Mouse (Mus musculus): ENCODE data around the gene Scfd2. TPM values are rescaled to one million over a fixed set of nuclear protein-coding genes. Genes with fewer than 3 reads are reported as not detected.

The Scfd2 gene
- total and polyA plus RNA-seq, 2 experiments from 2014 or later: 17.5 to 33.2 TPM

DNA sequence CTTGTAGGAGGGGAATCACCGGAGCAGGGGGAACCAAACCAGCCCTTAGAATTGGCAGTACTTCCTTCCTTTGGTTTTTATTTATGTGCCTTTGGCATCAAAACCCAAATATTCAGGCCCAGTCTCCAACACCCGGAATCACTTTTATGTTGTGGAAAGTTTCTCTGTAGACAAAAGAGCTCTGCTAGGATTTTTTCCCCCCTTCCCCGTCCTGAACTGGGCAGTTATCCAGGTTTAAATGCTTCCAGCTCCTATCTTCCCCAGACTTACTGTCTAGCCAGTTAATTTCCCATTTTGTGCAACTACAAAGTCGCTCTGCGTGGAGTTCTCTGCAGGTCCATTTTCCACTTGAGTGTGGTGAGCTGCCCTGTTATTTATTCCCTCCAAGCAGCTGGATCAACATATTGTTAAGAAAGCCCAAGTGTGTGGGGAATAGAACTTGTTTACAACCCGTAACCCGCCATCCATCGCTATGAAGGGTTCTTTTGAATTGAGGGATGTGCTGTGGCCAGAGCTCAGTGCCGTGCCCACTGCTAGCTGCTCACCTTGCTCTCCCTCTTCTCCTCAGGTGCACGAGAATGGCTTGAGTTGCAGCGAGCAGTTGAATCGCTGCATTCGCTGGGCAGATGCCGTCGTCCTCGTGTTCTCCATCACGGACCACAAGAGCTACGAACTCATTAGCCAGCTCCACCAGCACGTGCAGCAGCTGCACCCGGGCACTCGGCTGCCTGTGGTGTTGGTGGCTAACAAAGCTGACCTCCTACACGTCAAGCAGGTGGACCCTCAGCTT, 333.8 kb downstream of the Scfd2 start:
- ATAC-seq (ENCODE audit: low FRiP score) (no peak), DNase-seq (ENCODE audit: low spot score) (peak; percentile 44)
- Histone ChIP-seq H3K27ac (ENCODE audit: low read depth, low read length) (no peak overlapping the region), H3K9me3 (ENCODE audit: low read length) (no peaks in the 10 kb centered on the region), H3K4me2 (ENCODE audit: low read depth, low read length, poor library complexity, severe bottlenecking) (no peak overlapping the region), H3K9ac (replicated peaks; ENCODE audit: low read length, poor library complexity, severe bottlenecking) (no peak overlapping the region), H3K36me3 (ENCODE audit: insufficient read depth, low read length) (no peaks in the 10 kb centered on the region), H3K27me3 (ENCODE audit: insufficient read depth, low read length) (no peaks in the 10 kb centered on the region), H3K4me3 (ENCODE audit: low read depth, low read length) (no peak overlapping the region), H3K4me1 (ENCODE audit: insufficient read depth, low read length) (peaks cover 6% of the 10 kb centered on the region)
- WGBS: 75% methylated on average over 22 of the region's 22 CpGs
- no peak for TF ChIP-seq CTCF (IDR thresholded peaks at IDR 0.05)

DNA sequence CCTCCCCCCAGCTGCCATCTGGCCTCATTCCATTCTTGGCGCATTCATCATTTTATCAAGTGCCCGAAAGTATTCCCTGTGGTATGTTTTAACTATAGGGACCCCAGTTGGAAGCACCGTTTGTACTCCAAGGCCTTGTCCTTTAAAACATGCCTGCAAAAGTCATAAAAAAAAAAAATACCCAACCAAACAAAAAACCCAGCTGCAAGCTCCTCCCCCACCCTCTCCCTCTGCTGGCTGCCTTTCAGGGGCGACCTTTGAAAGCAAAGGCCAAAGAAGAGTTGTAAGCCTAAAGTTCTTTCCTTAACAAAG, 335.3 kb downstream of the Scfd2 start:
- Histone ChIP-seq H3K9ac (replicated peaks; ENCODE audit: low read length, poor library complexity, severe bottlenecking) (no peak overlapping the region), H3K27ac (ENCODE audit: low read depth, low read length) (no peak overlapping the region), H3K4me2 (ENCODE audit: low read depth, low read length, poor library complexity, severe bottlenecking) (peak overlapping the region; percentile 93), H3K36me3 (ENCODE audit: insufficient read depth, low read length) (no peaks in the 10 kb centered on the region), H3K9me3 (ENCODE audit: low read length) (no peaks in the 10 kb centered on the region), H3K4me1 (ENCODE audit: insufficient read depth, low read length) (peaks cover 6% of the 10 kb centered on the region), H3K4me3 (ENCODE audit: low read depth, low read length) (peak overlapping the region; percentile 80; the same call in 1 of the 2 replicates), H3K27me3 (ENCODE audit: insufficient read depth, low read length) (no peaks in the 10 kb centered on the region)
- no peak for TF ChIP-seq CTCF (IDR thresholded peaks at IDR 0.05)
- ATAC-seq (ENCODE audit: low FRiP score) (no peak), DNase-seq (ENCODE audit: low spot score) (no peak)
- 7% methylated on average over 4 of the region's 4 CpGs for WGBS

DNA sequence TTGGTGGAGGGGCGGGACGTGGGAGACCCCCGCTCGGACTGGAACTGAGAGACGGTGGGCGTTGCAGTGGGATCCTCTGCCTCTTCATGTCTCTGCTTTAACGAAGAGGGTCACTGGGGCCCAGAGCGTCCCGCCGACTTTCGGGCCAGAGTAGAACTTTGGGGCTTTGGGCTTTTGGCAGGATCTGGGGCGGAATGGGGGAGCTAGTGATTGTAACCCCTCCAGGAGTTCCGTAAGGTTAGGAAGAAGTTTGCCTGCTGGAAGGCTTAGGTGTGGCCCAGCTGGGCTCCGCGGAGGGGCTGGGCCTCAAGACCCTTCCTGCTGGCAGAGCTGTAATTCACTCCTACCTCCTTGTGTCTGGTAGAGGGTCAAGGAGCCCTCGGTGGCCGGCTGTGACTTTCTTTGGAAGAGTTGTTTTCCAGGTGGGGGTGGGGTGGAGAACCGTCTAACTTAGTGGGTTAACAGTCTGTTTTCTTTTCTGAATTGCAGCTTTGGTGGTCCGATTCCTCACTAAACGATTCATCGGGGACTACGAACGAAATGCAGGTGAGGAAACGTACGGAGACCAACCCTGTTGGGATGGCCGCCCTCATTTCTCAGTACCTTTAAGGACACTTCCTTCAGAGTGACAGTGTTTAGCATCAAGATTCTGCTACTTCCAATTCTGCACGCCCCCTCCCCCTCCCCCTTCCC, 335.8 kb downstream of the Scfd2 start:
- DNase-seq (ENCODE audit: low spot score) (no peak), ATAC-seq (ENCODE audit: low FRiP score) (peak; percentile 41)
- Histone ChIP-seq H3K9me3 (ENCODE audit: low read length) (no peaks in the 10 kb centered on the region), H3K36me3 (ENCODE audit: insufficient read depth, low read length) (no peaks in the 10 kb centered on the region), H3K4me3 (ENCODE audit: low read depth, low read length) (peak overlapping the region; percentile 80), H3K9ac (replicated peaks; ENCODE audit: low read length, poor library complexity, severe bottlenecking) (peak overlapping the region; percentile 66), H3K27ac (ENCODE audit: low read depth, low read length) (no peak overlapping the region), H3K4me2 (ENCODE audit: low read depth, low read length, poor library complexity, severe bottlenecking) (peak overlapping the region; percentile 93), H3K4me1 (ENCODE audit: insufficient read depth, low read length) (peaks cover 6% of the 10 kb centered on the region), H3K27me3 (ENCODE audit: insufficient read depth, low read length) (no peaks in the 10 kb centered on the region)
- no peak for TF ChIP-seq CTCF (IDR thresholded peaks at IDR 0.05)
- 1% methylated on average over 27 of the region's 27 CpGs for WGBS

DNA sequence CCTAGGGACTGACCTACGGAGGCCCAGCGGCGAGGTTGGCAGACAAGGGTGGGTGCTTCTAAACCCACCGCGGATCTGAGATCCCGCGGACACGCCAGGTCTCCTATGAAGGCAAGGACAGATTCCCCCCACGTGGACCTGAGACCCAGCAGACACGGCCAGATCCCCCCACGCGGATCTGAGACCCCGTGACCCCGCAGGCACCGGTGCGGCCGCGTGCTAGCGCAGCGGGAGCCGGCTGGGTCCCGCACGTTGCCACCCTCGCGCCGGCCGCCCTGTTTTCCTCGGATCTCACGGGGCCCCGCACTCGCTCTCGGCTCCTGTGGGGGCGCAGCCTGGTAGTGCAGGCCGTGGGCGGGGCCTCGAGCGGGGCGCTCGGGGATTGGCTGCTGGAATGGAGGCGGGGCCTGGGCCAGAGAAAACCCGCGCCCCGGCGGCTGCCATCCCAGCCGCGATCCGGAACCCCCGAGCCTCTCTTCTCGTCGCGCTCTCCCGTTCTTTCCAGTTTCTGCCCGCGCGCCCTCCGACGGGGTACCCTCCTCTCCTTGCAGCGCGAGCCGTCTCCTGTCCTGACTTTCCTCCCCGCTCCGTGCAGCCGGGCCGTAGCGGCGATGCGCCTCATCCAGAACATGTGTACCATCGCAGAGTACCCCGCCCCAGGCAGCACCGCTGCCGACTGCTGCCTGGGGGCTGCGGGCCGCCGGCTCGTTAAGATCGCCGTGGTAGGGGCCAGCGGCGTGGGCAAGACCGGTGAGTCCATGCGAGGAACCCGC, 336.5 kb downstream of the Scfd2 start, which contains the start of gene Rasl11b:
Gene Rasl11b, plus strand, starts transcription at position 446 of the 773 bp plus-strand sequence.
- Histone ChIP-seq H3K36me3 (ENCODE audit: insufficient read depth, low read length) (no peaks in the 10 kb centered on the region), H3K27me3 (ENCODE audit: insufficient read depth, low read length) (no peaks in the 10 kb centered on the region), H3K4me2 (ENCODE audit: low read depth, low read length, poor library complexity, severe bottlenecking) (peak within 1 kb of the TSS; percentile 93), H3K9ac (replicated peaks; ENCODE audit: low read length, poor library complexity, severe bottlenecking) (peak within 1 kb of the TSS; percentile 66), H3K4me1 (ENCODE audit: insufficient read depth, low read length) (peaks cover 6% of the 10 kb centered on the region), H3K4me3 (ENCODE audit: low read depth, low read length) (peak within 1 kb of the TSS; percentile 80), H3K27ac (ENCODE audit: low read depth, low read length) (no peak within 1 kb of the TSS), H3K9me3 (ENCODE audit: low read length) (no peaks in the 10 kb centered on the region)
- WGBS: under 1% methylated on average over 75 of the region's 82 CpGs
- peak; percentile 97 for ATAC-seq (ENCODE audit: low FRiP score)
- peak; percentile 48; the same call in 1 of the 2 replicates for TF ChIP-seq CTCF (IDR thresholded peaks at IDR 0.05)
- peak; percentile 92 for DNase-seq (ENCODE audit: low spot score)

DNA sequence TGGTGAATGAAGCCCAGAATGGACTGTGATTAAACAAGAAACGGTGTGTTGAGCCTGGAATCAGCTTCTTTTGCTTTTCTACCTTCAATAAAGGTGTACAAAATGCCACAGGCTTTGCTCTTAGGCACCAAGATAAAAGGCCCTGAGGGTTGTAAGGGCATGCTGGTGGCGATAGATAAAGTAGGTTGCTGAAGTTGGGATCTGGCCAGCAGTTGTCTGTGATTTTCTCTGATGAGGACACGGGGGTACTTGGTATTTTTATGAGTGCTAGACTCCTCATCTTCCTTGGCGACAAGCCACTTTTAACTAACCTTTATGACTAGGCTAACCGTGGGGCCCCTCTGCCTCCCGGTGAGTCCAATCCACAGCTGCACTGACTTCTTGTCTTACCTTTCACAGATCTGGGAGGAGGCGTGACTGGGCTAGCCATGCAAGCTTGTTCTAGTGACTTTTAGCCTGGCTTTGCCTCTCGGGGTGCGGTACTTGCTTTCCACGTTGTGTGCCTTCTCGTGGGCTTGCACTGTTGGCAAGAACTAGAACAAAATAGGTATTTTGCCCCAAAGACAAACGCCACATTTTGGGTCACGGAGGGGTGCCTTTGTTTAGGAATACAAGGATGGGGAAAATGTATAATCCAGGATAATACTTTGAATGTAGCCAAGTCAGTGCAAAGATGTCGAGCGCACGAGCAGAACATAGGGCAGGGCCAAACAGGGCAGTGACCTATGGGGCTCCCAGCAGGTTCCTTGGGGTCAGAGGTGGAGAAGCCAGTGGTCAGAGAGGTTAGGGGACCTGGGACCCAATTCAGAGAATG, 337.3 kb downstream of the Scfd2 start:
- no peak for TF ChIP-seq CTCF (IDR thresholded peaks at IDR 0.05)
- Histone ChIP-seq H3K4me1 (ENCODE audit: insufficient read depth, low read length) (peaks cover 6% of the 10 kb centered on the region), H3K27ac (ENCODE audit: low read depth, low read length) (no peak overlapping the region), H3K9me3 (ENCODE audit: low read length) (no peaks in the 10 kb centered on the region), H3K4me3 (ENCODE audit: low read depth, low read length) (peak overlapping the region; percentile 80), H3K9ac (replicated peaks; ENCODE audit: low read length, poor library complexity, severe bottlenecking) (peak overlapping the region; percentile 66), H3K27me3 (ENCODE audit: insufficient read depth, low read length) (no peaks in the 10 kb centered on the region), H3K36me3 (ENCODE audit: insufficient read depth, low read length) (no peaks in the 10 kb centered on the region), H3K4me2 (ENCODE audit: low read depth, low read length, poor library complexity, severe bottlenecking) (peak overlapping the region; percentile 93)
- 22% methylated on average over 16 of the region's 16 CpGs for WGBS
- DNase-seq (ENCODE audit: low spot score): no peak
- no peak for ATAC-seq (ENCODE audit: low FRiP score)

Measured in midbrain, postnatal 0 days (tissue).